Comparison of ENCODE assay signal across 20 mouse cellular contexts in genomic region chr7:45035631-45036030, GRCm38 (mm10).
"Had no signal": no experiment of that assay in that cellular context is flagged by ENCODE, and none has a peak within 500 bp of the region (broad histone marks: within the 10 kb centered on the region; RNA-seq: fewer than 3 reads in every experiment).

No protein-coding gene starts in this region.

- H3K4me3 ChIP-seq: limb, embryonic 13.5 days; liver, embryonic 12.5 days; liver, embryonic 15.5 days; neural tube, embryonic 12.5 days; neural tube, embryonic 15.5 days had no signal

- H3K4me2 ChIP-seq: limb, embryonic 13.5 days; liver, embryonic 12.5 days; liver, embryonic 15.5 days; neural tube, embryonic 12.5 days; neural tube, embryonic 15.5 days had no signal

- ATAC-seq: intestine, embryonic 16.5 days; liver, embryonic 12.5 days had no signal

- H3K27me3 ChIP-seq: limb, embryonic 13.5 days; liver, embryonic 12.5 days; liver, embryonic 15.5 days; neural tube, embryonic 12.5 days; neural tube, embryonic 15.5 days had no signal

- H3K9me3 ChIP-seq: limb, embryonic 13.5 days; liver, embryonic 12.5 days; liver, embryonic 15.5 days; neural tube, embryonic 12.5 days; neural tube, embryonic 15.5 days had no signal

- H3K27ac ChIP-seq: limb, embryonic 13.5 days; liver, embryonic 12.5 days; liver, embryonic 15.5 days; macrophage; neural tube, embryonic 12.5 days; neural tube, embryonic 15.5 days; stomach, postnatal 0 days had no signal

- H3K4me1 ChIP-seq: limb, embryonic 13.5 days; liver, embryonic 12.5 days; neural tube, embryonic 12.5 days; neural tube, embryonic 15.5 days had no signal

- DNase-seq: kidney, adult 18-20 months; kidney, adult 9 months; kidney, postnatal 14 days; kidney, postnatal 4 days; left cerebral cortex, postnatal 4 days; liver; lung, adult 18-20 months; lung, postnatal 14 days; midbrain, embryonic 14.5 days; thymus, adult 2 months; thymus, postnatal 14 days; thymus, postnatal 4 days had no signal

- H3K9ac ChIP-seq: limb, embryonic 13.5 days; liver, embryonic 12.5 days; liver, embryonic 15.5 days; neural tube, embryonic 12.5 days; neural tube, embryonic 15.5 days had no signal
